22 mouse cellular contexts compared by ENCODE assay signal in genomic region chr1:133906420-133906819, GRCm38 (mm10). TPM values are rescaled to one million over a fixed set of nuclear protein-coding genes. Genes with fewer than 3 reads are reported as not detected.
DNase-seq lines count a peak whose midpoint lies in the region; ATAC-seq and TF ChIP-seq lines count a peak whose summit lies in the region.
"Had no signal": no experiment of that assay in that cellular context is flagged by ENCODE, and none has a peak within 500 bp of the region (broad histone marks: within the 10 kb centered on the region; RNA-seq: fewer than 3 reads in every experiment).

No protein-coding gene starts in this region.

- TF ChIP-seq CTCF in forebrain, postnatal 0 days (IDR thresholded peaks at IDR 0.05; ENCODE audit: low read depth): no peak
- no peak for TF ChIP-seq CTCF in lung, postnatal 0 days (IDR thresholded peaks at IDR 0.05)

- H3K27me3 ChIP-seq in forebrain, embryonic 10.5 days (ENCODE audit: poor library complexity, severe bottlenecking): peaks cover 82% of the 10 kb centered on the region
- H3K27me3 ChIP-seq in forebrain, postnatal 0 days (ENCODE audit: insufficient read depth, low read length): peaks cover 4% of the 10 kb centered on the region; the same call in 1 of the 2 replicates
- peaks cover 60% of the 10 kb centered on the region for H3K27me3 ChIP-seq in limb, embryonic 10.5 days (ENCODE audit: low read depth, poor library complexity, severe bottlenecking)
- H3K27me3 ChIP-seq in midbrain, embryonic 15.5 days (replicated peaks): no peaks in the 10 kb centered on the region
- no peaks in the 10 kb centered on the region for H3K27me3 ChIP-seq in lung, postnatal 0 days (replicated peaks; ENCODE audit: insufficient read depth, low read length)
- peaks cover 16% of the 10 kb centered on the region; the same call in 1 of the 2 replicates for H3K27me3 ChIP-seq in kidney, embryonic 15.5 days

- H3K9ac ChIP-seq in forebrain, postnatal 0 days: no peak overlapping the region
- H3K9ac ChIP-seq in midbrain, embryonic 15.5 days: no peak overlapping the region
- H3K9ac ChIP-seq in lung, postnatal 0 days (replicated peaks; ENCODE audit: low read depth): no peak overlapping the region
- H3K9ac ChIP-seq in kidney, embryonic 15.5 days: no peak overlapping the region
- H3K9ac ChIP-seq: heart, embryonic 15.5 days; midbrain, embryonic 12.5 days had no signal

- no peaks in the 10 kb centered on the region for H3K36me3 ChIP-seq in forebrain, embryonic 10.5 days (replicated peaks)
- no peaks in the 10 kb centered on the region for H3K36me3 ChIP-seq in forebrain, postnatal 0 days (ENCODE audit: insufficient read depth)
- no peaks in the 10 kb centered on the region for H3K36me3 ChIP-seq in limb, embryonic 10.5 days
- no peaks in the 10 kb centered on the region for H3K36me3 ChIP-seq in midbrain, embryonic 15.5 days (replicated peaks)
- H3K36me3 ChIP-seq in lung, postnatal 0 days (ENCODE audit: insufficient read depth, low read length): no peaks in the 10 kb centered on the region
- no peaks in the 10 kb centered on the region for H3K36me3 ChIP-seq in kidney, embryonic 15.5 days
- H3K36me3 ChIP-seq: heart, embryonic 15.5 days; midbrain, embryonic 12.5 days had no signal

- H3K27ac ChIP-seq in forebrain, embryonic 10.5 days: 0 out of 2 replicates have a peak overlapping the region, but pooled peaks have one; percentile 85
- no peak overlapping the region for H3K27ac ChIP-seq in forebrain, postnatal 0 days (ENCODE audit: low read depth, low read length)
- H3K27ac ChIP-seq in limb, embryonic 10.5 days: 0 out of 2 replicates have a peak overlapping the region, but pooled peaks have one; percentile 15
- H3K27ac ChIP-seq in midbrain, embryonic 15.5 days: no peak overlapping the region
- no peak overlapping the region for H3K27ac ChIP-seq in lung, postnatal 0 days (ENCODE audit: low read length)
- no peak overlapping the region for H3K27ac ChIP-seq in kidney, embryonic 15.5 days
- H3K27ac ChIP-seq: heart, embryonic 15.5 days; midbrain, embryonic 12.5 days had no signal

- ATAC-seq in forebrain, postnatal 0 days: no peak
- no peak for ATAC-seq in midbrain, embryonic 15.5 days (replicated peaks)
- no peak for ATAC-seq in lung, postnatal 0 days
- no peak for ATAC-seq in kidney, embryonic 15.5 days (replicated peaks; ENCODE audit: low FRiP score)

- H3K4me1 ChIP-seq in forebrain, embryonic 10.5 days: peaks cover 42% of the 10 kb centered on the region
- H3K4me1 ChIP-seq in forebrain, postnatal 0 days (ENCODE audit: insufficient read depth): peaks cover 17% of the 10 kb centered on the region
- H3K4me1 ChIP-seq in limb, embryonic 10.5 days: peaks cover 41% of the 10 kb centered on the region
- peaks cover 24% of the 10 kb centered on the region for H3K4me1 ChIP-seq in midbrain, embryonic 15.5 days
- H3K4me1 ChIP-seq in lung, postnatal 0 days (ENCODE audit: insufficient read depth, low read depth, low read length): peaks cover 9% of the 10 kb centered on the region; the same call in 1 of the 2 replicates
- H3K4me1 ChIP-seq in kidney, embryonic 15.5 days: peaks cover 46% of the 10 kb centered on the region

- no peak for TF ChIP-seq EP300 in lung, postnatal 0 days (IDR thresholded peaks at IDR 0.05)

- 35% methylated on average over 12 of the region's 12 CpGs for WGBS in forebrain, embryonic 10.5 days
- 31% methylated on average over 12 of the region's 12 CpGs for WGBS in forebrain, postnatal 0 days
- WGBS in limb, embryonic 10.5 days: 47% methylated on average over 12 of the region's 12 CpGs
- WGBS in midbrain, embryonic 15.5 days: 44% methylated on average over 12 of the region's 12 CpGs
- 54% methylated on average over 12 of the region's 12 CpGs for WGBS in lung, postnatal 0 days
- WGBS in kidney, embryonic 15.5 days: 70% methylated on average over 12 of the region's 12 CpGs

- peak overlapping the region; percentile 29; the same call in 1 of the 2 replicates for H3K4me3 ChIP-seq in forebrain, embryonic 10.5 days
- no peak overlapping the region for H3K4me3 ChIP-seq in forebrain, postnatal 0 days (ENCODE audit: low read depth, low read length)
- H3K4me3 ChIP-seq in limb, embryonic 10.5 days: no peak overlapping the region
- H3K4me3 ChIP-seq in midbrain, embryonic 15.5 days: no peak overlapping the region
- H3K4me3 ChIP-seq in lung, postnatal 0 days (ENCODE audit: low read depth, low read length): no peak overlapping the region
- no peak overlapping the region for H3K4me3 ChIP-seq in kidney, embryonic 15.5 days (replicated peaks)
- H3K4me3 ChIP-seq: erythroblast, embryonic 14.5 days; heart, embryonic 15.5 days; midbrain, embryonic 12.5 days had no signal

- H3K4me2 ChIP-seq in forebrain, postnatal 0 days (ENCODE audit: low read depth): no peak overlapping the region
- peak overlapping the region; percentile 6; the same call in 1 of the 2 replicates for H3K4me2 ChIP-seq in midbrain, embryonic 15.5 days
- H3K4me2 ChIP-seq in lung, postnatal 0 days (replicated peaks; ENCODE audit: low read depth, low read length): no peak overlapping the region
- no peak overlapping the region for H3K4me2 ChIP-seq in kidney, embryonic 15.5 days
- H3K4me2 ChIP-seq: heart, embryonic 15.5 days; midbrain, embryonic 12.5 days had no signal

- H3K9me3 ChIP-seq in forebrain, embryonic 10.5 days: no peaks in the 10 kb centered on the region
- H3K9me3 ChIP-seq in forebrain, postnatal 0 days (ENCODE audit: low read length): no peaks in the 10 kb centered on the region
- no peaks in the 10 kb centered on the region for H3K9me3 ChIP-seq in limb, embryonic 10.5 days (replicated peaks)
- H3K9me3 ChIP-seq in midbrain, embryonic 15.5 days: no peaks in the 10 kb centered on the region
- no peaks in the 10 kb centered on the region for H3K9me3 ChIP-seq in lung, postnatal 0 days (ENCODE audit: low read length)
- H3K9me3 ChIP-seq in kidney, embryonic 15.5 days (replicated peaks): no peaks in the 10 kb centered on the region
- H3K9me3 ChIP-seq: heart, embryonic 15.5 days; midbrain, embryonic 12.5 days had no signal

- no peak for DNase-seq in forebrain, embryonic 10.5 days (ENCODE audit: extremely low spot score, low spot score)
- DNase-seq in forebrain, postnatal 0 days: no peak
- DNase-seq in retina, postnatal 1 day: peak; percentile 43
- no peak for DNase-seq in retina, embryonic 14.5 days (ENCODE audit: low spot score)
- peak; percentile 51 for DNase-seq in limb, embryonic 10.5 days (ENCODE audit: low spot score)
- DNase-seq in lung, postnatal 0 days (ENCODE audit: low spot score): no peak
- DNase-seq: adrenal gland, postnatal 25 days; cerebellum, postnatal 25 days; gastrocnemius, postnatal 10 days; heart, adult 18-20 months; kidney, adult 18-20 months; kidney, postnatal 14 days; liver; lung, adult 18-20 months; lung, postnatal 36 days; right cerebral cortex, postnatal 25 days had no signal

RNA-seq across cellular contexts. Expression of gene Optc, which starts 1.4 kb away (rescaled TPM):
- polyA plus RNA-seq in forebrain, embryonic 10.5 days (2016; fragmentation: Nextera tagmentation; extraction: Ambion mirVana): 1.2 and 2.3 TPM in 2 replicates
- 2.9 and 5.1 TPM in 2 replicates for total RNA-seq in forebrain, postnatal 0 days (2014; rRNA removed)
- polyA plus RNA-seq in forebrain, postnatal 0 days (2015; fragmentation: Nextera tagmentation; extraction: Ambion mirVana): 1.8 and 2.4 TPM in 2 replicates
- polyA plus RNA-seq in limb, embryonic 10.5 days (2016; fragmentation: Nextera tagmentation; extraction: Ambion mirVana): 0.24 and 0.41 TPM in 2 replicates
- polyA plus RNA-seq in midbrain, embryonic 15.5 days (2015; fragmentation: Nextera tagmentation; extraction: Ambion mirVana): 2.8 and 3.7 TPM in 2 replicates
- 0.15 and 0.31 TPM in 2 replicates for polyA plus RNA-seq in lung, postnatal 0 days (2015; fragmentation: Nextera tagmentation; extraction: Ambion mirVana)
- polyA plus RNA-seq in kidney, embryonic 15.5 days (2015; fragmentation: Nextera tagmentation; extraction: Ambion mirVana): 0.27 and 0.56 TPM in 2 replicates
- total RNA-seq: CH12.LX had no signal
- polyA plus RNA-seq: erythroblast, embryonic 14.5 days had no signal

RNA-seq across cellular contexts. Expression of gene Prelp, which starts 14.8 kb away (rescaled TPM):
- polyA plus RNA-seq in forebrain, embryonic 10.5 days (2016; fragmentation: Nextera tagmentation; extraction: Ambion mirVana): 0.36 and 0.90 TPM in 2 replicates
- 1.8 and 2.4 TPM in 2 replicates for total RNA-seq in forebrain, postnatal 0 days (2014; rRNA removed)
- 3.8 and 5.0 TPM in 2 replicates for polyA plus RNA-seq in forebrain, postnatal 0 days (2015; fragmentation: Nextera tagmentation; extraction: Ambion mirVana)
- 0.18 and 0.56 TPM in 2 replicates for polyA plus RNA-seq in limb, embryonic 10.5 days (2016; fragmentation: Nextera tagmentation; extraction: Ambion mirVana)
- polyA plus RNA-seq in midbrain, embryonic 15.5 days (2015; fragmentation: Nextera tagmentation; extraction: Ambion mirVana): 8.4 and 9.5 TPM in 2 replicates
- polyA plus RNA-seq in lung, postnatal 0 days (2015; fragmentation: Nextera tagmentation; extraction: Ambion mirVana): 6.4 and 7.1 TPM in 2 replicates
- polyA plus RNA-seq in kidney, embryonic 15.5 days (2015; fragmentation: Nextera tagmentation; extraction: Ambion mirVana): 1.0 and 2.2 TPM in 2 replicates
- total RNA-seq: CH12.LX had no signal
- polyA plus RNA-seq: erythroblast, embryonic 14.5 days had no signal

Comparison
In these comparisons a context has a peak if more than half of its experiments do, and no peak if none do; other contexts are left out.
1. DNase-seq: peak in retina, postnatal 1 day (single experiment) and limb, embryonic 10.5 days (single experiment); none in forebrain, embryonic 10.5 days (single experiment), forebrain, postnatal 0 days (single experiment), retina, embryonic 14.5 days (single experiment) and lung, postnatal 0 days (single experiment).
2. H3K27ac ChIP-seq: peak in forebrain, embryonic 10.5 days (single experiment) and limb, embryonic 10.5 days (single experiment); none in forebrain, postnatal 0 days (single experiment), midbrain, embryonic 15.5 days (single experiment), lung, postnatal 0 days (single experiment) and kidney, embryonic 15.5 days (single experiment).